Mouse (Mus musculus) erythroblast, adult 5-6 weeks (primary cell): ENCODE measurements around the gene Arhgap45. TPM values are rescaled to one million over a fixed set of nuclear protein-coding genes. Genes with fewer than 3 reads are reported as not detected.
"Not testable (repeated sequence)": the region's sequence is repeated elsewhere in the genome, so short reads cannot be mapped to it uniquely, and the experiment has no call there.

Experiments
- ATAC-seq: replicated peaks from 2 replicates; pipeline ENCODE4 v1.8.0; 2016; ENCODE audit warnings: moderate number of reproducible peaks, mild to moderate bottlenecking, moderate TSS enrichment, inconsistent platforms; ENCODE audit not compliant: poor library complexity, low FRiP score, severe bottlenecking
- total RNA-seq, 2 experiments: library from RNA; stranded (forward) in 1 of 2; stranded (reverse) in 1 of 2; fragments of 150-400 nt in 1 of 2; fragments of 200-764, 138-1000 nt in 1 of 2; gene quantifications; 2 replicates each; pipeline versions ENCODE4 v1.2.3 to v1.2.4; 2015 to 2017; ENCODE audit warnings: low replicate concordance in 2 of 2

Arhgap45 gene
- total RNA-seq, 2 experiments from 2014 or later, result 23.1 to 35.8 TPM

- ATAC-seq, result no peak
Observed at GRCm38 (mm10) chr10:80051618-80052373, 35.3 kb downstream of the Arhgap45 start.

GRCm38 (mm10) chr10:80052374-80052764 lies 35.9 kb downstream of the Arhgap45 start:
- ATAC-seq, result no peak

- peak; percentile 89 for ATAC-seq
Observed at GRCm38 (mm10) chr10:80053259-80053780, 36.9 kb downstream of the Arhgap45 start.

- ATAC-seq, result peak; percentile 41
Observed at GRCm38 (mm10) chr10:80053831-80054815, 37.7 kb downstream of the Arhgap45 start.

- ATAC-seq, result not testable (repeated sequence)
Observed at GRCm38 (mm10) chr10:80054911-80055310, 38.5 kb downstream of the Arhgap45 start.

- ATAC-seq, result no peak
Observed at GRCm38 (mm10) chr10:80055364-80055763, 38.9 kb downstream of the Arhgap45 start.

GRCm38 (mm10) chr10:80055891-80056290 lies 39.4 kb downstream of the Arhgap45 start:
- no peak for ATAC-seq

GRCm38 (mm10) chr10:80056506-80056905 lies 40.1 kb downstream of the Arhgap45 start:
- no peak for ATAC-seq

- no peak for ATAC-seq
Observed at GRCm38 (mm10) chr10:80056976-80057682, 40.7 kb downstream of the Arhgap45 start.

GRCm38 (mm10) chr10:80057683-80058326 lies 41.4 kb downstream of the Arhgap45 start:
- ATAC-seq, result no peak

- ATAC-seq, result no peak
Observed at GRCm38 (mm10) chr10:80063104-80063503, 46.7 kb downstream of the Arhgap45 start.

- ATAC-seq, result no peak
Observed at GRCm38 (mm10) chr10:80063877-80064650, 47.6 kb downstream of the Arhgap45 start.

- ATAC-seq, result no peak
Observed at GRCm38 (mm10) chr10:80069251-80069650, 52.8 kb downstream of the Arhgap45 start.

GRCm38 (mm10) chr10:80069948-80070450 lies 53.5 kb downstream of the Arhgap45 start:
- ATAC-seq, result no peak

GRCm38 (mm10) chr10:80070837-80071515 lies 54.5 kb downstream of the Arhgap45 start:
- peak; percentile 70 for ATAC-seq

- ATAC-seq, result no peak
Observed at GRCm38 (mm10) chr10:80071516-80071900, 55.1 kb downstream of the Arhgap45 start.

GRCm38 (mm10) chr10:80072623-80073489 lies 56.4 kb downstream of the Arhgap45 start:
- no peak for ATAC-seq
